10 mouse cellular contexts compared by ENCODE assay signal in the genomic region with DNA sequence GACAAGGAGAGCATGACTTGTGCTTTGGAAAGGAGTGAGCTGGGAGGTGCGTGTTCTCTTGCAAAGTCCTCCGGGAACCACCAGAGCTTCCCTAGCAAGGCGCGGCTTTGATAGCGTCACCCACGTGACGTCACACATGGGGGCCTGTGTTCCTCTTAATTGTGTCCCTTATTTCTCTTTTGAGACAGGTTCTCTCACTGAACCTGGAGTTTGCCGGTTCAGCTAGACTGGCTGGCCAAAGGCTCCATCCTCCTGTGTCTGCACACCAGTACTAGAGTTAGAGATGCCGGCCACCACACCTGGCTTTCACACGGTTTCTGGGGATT.
A peak's percentile ranks its signal among the peaks of the same experiment; 100 is the strongest.
DNase-seq lines count a peak whose midpoint lies in the region; ATAC-seq and TF ChIP-seq lines count a peak whose summit lies in the region.
"Had no signal": no experiment of that assay in that cellular context is flagged by ENCODE, and none has a peak within 500 bp of the region (broad histone marks: within the 10 kb centered on the region; RNA-seq: fewer than 3 reads in every experiment).

No protein-coding gene starts in this region.

- no peak overlapping the region for H3K4me2 ChIP-seq in heart, embryonic 11.5 days
- no peak overlapping the region for H3K4me2 ChIP-seq in midbrain, embryonic 12.5 days (replicated peaks)
- H3K4me2 ChIP-seq in midbrain, postnatal 0 days (ENCODE audit: low read depth, low read length, poor library complexity, severe bottlenecking), result no peak overlapping the region
- H3K4me2 ChIP-seq in forebrain, embryonic 15.5 days (replicated peaks), result no peak overlapping the region
- peak overlapping the region; percentile 12; the same call in 1 of the 2 replicates for H3K4me2 ChIP-seq in limb, embryonic 15.5 days
- H3K4me2 ChIP-seq: liver, embryonic 13.5 days had no signal

- H3K36me3 ChIP-seq in heart, embryonic 11.5 days (ENCODE audit: control insufficient read depth, insufficient read depth, low read length), result 0 out of 2 replicates have a peak, but pooled peaks cover 1% of the 10 kb centered on the region
- peaks cover 8% of the 10 kb centered on the region for H3K36me3 ChIP-seq in midbrain, embryonic 12.5 days
- no peaks in the 10 kb centered on the region for H3K36me3 ChIP-seq in midbrain, postnatal 0 days (ENCODE audit: insufficient read depth, low read length)
- no peaks in the 10 kb centered on the region for H3K36me3 ChIP-seq in forebrain, embryonic 15.5 days
- H3K36me3 ChIP-seq in limb, embryonic 15.5 days, result peaks cover 17% of the 10 kb centered on the region

- ATAC-seq in heart, embryonic 11.5 days (replicated peaks; ENCODE audit: insufficient number of reproducible peaks, low FRiP score, low TSS enrichment), result no peak
- no peak for ATAC-seq in midbrain, embryonic 12.5 days (ENCODE audit: low FRiP score, low read depth)
- ATAC-seq in midbrain, postnatal 0 days (ENCODE audit: low FRiP score), result no peak
- no peak for ATAC-seq in forebrain, embryonic 15.5 days (replicated peaks)
- ATAC-seq in limb, embryonic 15.5 days (ENCODE audit: insufficient number of reproducible peaks, low FRiP score, low TSS enrichment, low read depth), result no peak

- no peaks in the 10 kb centered on the region for H3K9me3 ChIP-seq in heart, embryonic 11.5 days (replicated peaks; ENCODE audit: control insufficient read depth, low read length)
- no peaks in the 10 kb centered on the region for H3K9me3 ChIP-seq in midbrain, embryonic 12.5 days
- no peaks in the 10 kb centered on the region for H3K9me3 ChIP-seq in midbrain, postnatal 0 days (ENCODE audit: low read length)
- H3K9me3 ChIP-seq in forebrain, embryonic 15.5 days, result no peaks in the 10 kb centered on the region
- H3K9me3 ChIP-seq in limb, embryonic 15.5 days, result no peaks in the 10 kb centered on the region
- H3K9me3 ChIP-seq: liver, embryonic 13.5 days had no signal

- 55% methylated on average over 10 of the region's 10 CpGs for WGBS in heart, embryonic 11.5 days (ENCODE audit: insufficient replicate concordance)
- 50% methylated on average over 10 of the region's 10 CpGs for WGBS in midbrain, embryonic 12.5 days
- 60% methylated on average over 10 of the region's 10 CpGs for WGBS in midbrain, postnatal 0 days
- WGBS in forebrain, embryonic 15.5 days, result 50% methylated on average over 10 of the region's 10 CpGs
- 55% methylated on average over 10 of the region's 10 CpGs for WGBS in limb, embryonic 15.5 days

- intact Hi-C loops in heart, postnatal 25 days (cut with DNase I), result no loop called here

- no peak for DNase-seq in heart, postnatal 25 days (ENCODE audit: low spot score)
- no peak for DNase-seq in midbrain, postnatal 0 days (ENCODE audit: low spot score)
- no peak for DNase-seq in cerebellum, adult 8-10 months
- no peak for DNase-seq in adrenal gland, adult 18-20 months (ENCODE audit: low spot score in 2 of 2)
- DNase-seq: liver, embryonic 13.5 days; thymus, adult 2 months had no signal

- no peak overlapping the region for H3K4me3 ChIP-seq in heart, embryonic 11.5 days (ENCODE audit: low read depth, low read length)
- H3K4me3 ChIP-seq in midbrain, embryonic 12.5 days, result no peak overlapping the region
- H3K4me3 ChIP-seq in midbrain, postnatal 0 days (ENCODE audit: low read depth, low read length), result no peak overlapping the region
- no peak overlapping the region for H3K4me3 ChIP-seq in forebrain, embryonic 15.5 days
- H3K4me3 ChIP-seq in limb, embryonic 15.5 days, result no peak overlapping the region
- H3K4me3 ChIP-seq: liver, embryonic 13.5 days had no signal

- peak overlapping the region; percentile 54 for H3K27ac ChIP-seq in heart, embryonic 11.5 days (ENCODE audit: low read depth, low read length)
- peak overlapping the region; percentile 66; the same call in 1 of the 2 replicates for H3K27ac ChIP-seq in midbrain, embryonic 12.5 days (replicated peaks)
- no peak overlapping the region for H3K27ac ChIP-seq in midbrain, postnatal 0 days (ENCODE audit: low read depth, low read length)
- H3K27ac ChIP-seq in forebrain, embryonic 15.5 days (replicated peaks), result peak overlapping the region; percentile 33; the same call in 1 of the 2 replicates
- peak overlapping the region; percentile 83 for H3K27ac ChIP-seq in limb, embryonic 15.5 days
- H3K27ac ChIP-seq: liver, embryonic 13.5 days had no signal

- H3K9ac ChIP-seq in heart, embryonic 11.5 days (ENCODE audit: low read depth, low read length), result no peak overlapping the region
- no peak overlapping the region for H3K9ac ChIP-seq in midbrain, embryonic 12.5 days (replicated peaks)
- no peak overlapping the region for H3K9ac ChIP-seq in midbrain, postnatal 0 days (replicated peaks; ENCODE audit: low read length, poor library complexity, severe bottlenecking)
- H3K9ac ChIP-seq in forebrain, embryonic 15.5 days (replicated peaks), result no peak overlapping the region
- H3K9ac ChIP-seq in limb, embryonic 15.5 days, result no peak overlapping the region
- H3K9ac ChIP-seq: liver, embryonic 13.5 days had no signal

- peaks cover 31% of the 10 kb centered on the region for H3K4me1 ChIP-seq in heart, embryonic 11.5 days (ENCODE audit: control insufficient read depth, insufficient read depth, low read length)
- H3K4me1 ChIP-seq in midbrain, embryonic 12.5 days, result peaks cover 35% of the 10 kb centered on the region
- no peaks in the 10 kb centered on the region for H3K4me1 ChIP-seq in midbrain, postnatal 0 days (ENCODE audit: insufficient read depth, low read length)
- H3K4me1 ChIP-seq in forebrain, embryonic 15.5 days, result peaks cover 17% of the 10 kb centered on the region
- H3K4me1 ChIP-seq in limb, embryonic 15.5 days, result peaks cover 62% of the 10 kb centered on the region

- TF ChIP-seq CTCF in midbrain, postnatal 0 days (IDR thresholded peaks at IDR 0.05), result no peak

- no peaks in the 10 kb centered on the region for H3K27me3 ChIP-seq in heart, embryonic 11.5 days (ENCODE audit: control insufficient read depth, insufficient read depth, low read length)
- no peaks in the 10 kb centered on the region for H3K27me3 ChIP-seq in midbrain, embryonic 12.5 days
- no peaks in the 10 kb centered on the region for H3K27me3 ChIP-seq in midbrain, postnatal 0 days (ENCODE audit: insufficient read depth, low read length)
- H3K27me3 ChIP-seq in forebrain, embryonic 15.5 days, result no peaks in the 10 kb centered on the region
- H3K27me3 ChIP-seq in limb, embryonic 15.5 days, result no peaks in the 10 kb centered on the region
- H3K27me3 ChIP-seq: liver, embryonic 13.5 days had no signal
